Mouse (Mus musculus): ENCODE data around the gene Ergic1.

Gene Ergic1

GRCm38 (mm10) chr17:26650451-26651363 is 89.4 kb downstream of the Ergic1 start:
- in situ Hi-C loops (cut with MboI, MseI), result no loop called here

GRCm38 (mm10) chr17:26658854-26659572 is 97.7 kb downstream of the Ergic1 start:
- in situ Hi-C loops (cut with MboI, MseI), result no loop called here

GRCm38 (mm10) chr17:26659573-26659915 is 98.3 kb downstream of the Ergic1 start:
- in situ Hi-C loops (cut with MboI, MseI), result no loop called here

- in situ Hi-C loops (cut with MboI, MseI), result no loop called here
Observed at GRCm38 (mm10) chr17:26660192-26660912, 99.1 kb downstream of the Ergic1 start.

GRCm38 (mm10) chr17:26662204-26662603 is 100.9 kb downstream of the Ergic1 start:
- in situ Hi-C loops (cut with MboI, MseI), result no loop called here

- in situ Hi-C loops (cut with MboI, MseI), result no loop called here
Observed at GRCm38 (mm10) chr17:26662978-26663683, 101.8 kb downstream of the Ergic1 start, which contains the start of gene Atp6v0e. Atp6v0e (plus strand) TSS chr17:26663231.

- in situ Hi-C loops (cut with MboI, MseI), result no loop called here
Observed at GRCm38 (mm10) chr17:26665600-26665999, 104.3 kb downstream of the Ergic1 start.

GRCm38 (mm10) chr17:26671268-26671667 is 110.0 kb downstream of the Ergic1 start:
- in situ Hi-C loops (cut with MboI, MseI), result no loop called here

GRCm38 (mm10) chr17:26675845-26676244 is 114.6 kb downstream of the Ergic1 start:
- in situ Hi-C loops (cut with MboI, MseI), result no loop called here

- in situ Hi-C loops (cut with MboI, MseI), result no loop called here
Observed at GRCm38 (mm10) chr17:26676252-26676615, 114.9 kb downstream of the Ergic1 start.

- in situ Hi-C loops (cut with MboI, MseI), result no loop called here
Observed at GRCm38 (mm10) chr17:26676616-26677376, 115.5 kb downstream of the Ergic1 start.

GRCm38 (mm10) chr17:26677711-26678637 is 116.7 kb downstream of the Ergic1 start:
- in situ Hi-C loops (cut with MboI, MseI), result no loop called here

GRCm38 (mm10) chr17:26681276-26681675 is 120.0 kb downstream of the Ergic1 start:
- in situ Hi-C loops (cut with MboI, MseI), result no loop called here

GRCm38 (mm10) chr17:26686334-26687000 is 125.2 kb downstream of the Ergic1 start:
- in situ Hi-C loops (cut with MboI, MseI), result no loop called here

GRCm38 (mm10) chr17:26688795-26689735 is 127.8 kb downstream of the Ergic1 start:
- in situ Hi-C loops (cut with MboI, MseI), result no loop called here

GRCm38 (mm10) chr17:26689810-26690209 is 128.5 kb downstream of the Ergic1 start:
- in situ Hi-C loops (cut with MboI, MseI), result no loop called here

- in situ Hi-C loops (cut with MboI, MseI), result no loop called here
Observed at GRCm38 (mm10) chr17:26690236-26690635, 128.9 kb downstream of the Ergic1 start.

- in situ Hi-C loops (cut with MboI, MseI), result no loop called here
Observed at GRCm38 (mm10) chr17:26691110-26691509, 129.8 kb downstream of the Ergic1 start.
